24 mouse cellular contexts compared by ENCODE assay signal in the genomic region with DNA sequence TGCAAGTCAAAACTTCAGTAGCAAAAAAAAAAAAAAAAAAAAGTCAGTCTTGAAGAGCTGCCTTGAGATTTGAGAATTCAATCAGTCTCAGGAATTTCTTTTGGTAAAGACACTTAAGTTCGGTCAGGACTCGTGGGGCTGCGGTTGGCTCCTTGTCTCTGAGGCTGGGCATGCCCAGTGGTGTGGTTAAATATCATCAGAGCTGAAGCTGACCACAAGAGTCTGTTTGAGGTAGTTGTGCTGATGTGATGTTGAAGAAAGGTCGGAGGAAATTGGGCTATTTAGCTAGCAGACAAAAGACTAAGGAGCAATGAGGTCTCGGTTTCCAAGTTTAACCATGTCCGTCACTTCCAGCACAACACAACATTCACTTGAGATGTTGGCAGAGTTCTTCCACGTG.
"Had no signal": no experiment of that assay in that cellular context is flagged by ENCODE, and none has a peak within 500 bp of the region (broad histone marks: within the 10 kb centered on the region; RNA-seq: fewer than 3 reads in every experiment).

No protein-coding gene starts in this region.

- H3K4me2 ChIP-seq: limb, embryonic 13.5 days; liver, embryonic 12.5 days; liver, embryonic 15.5 days; lung, embryonic 15.5 days; midbrain, embryonic 13.5 days; neural tube, embryonic 13.5 days had no signal

- ATAC-seq: liver, embryonic 12.5 days; midbrain, embryonic 13.5 days; midbrain, embryonic 16.5 days had no signal

- H3K4me3 ChIP-seq: layer of hippocampus, adult 2 months; limb, embryonic 10.5 days; limb, embryonic 13.5 days; liver, embryonic 12.5 days; liver, embryonic 15.5 days; lung, embryonic 15.5 days; megakaryocyte, embryonic 14.5 days; midbrain, embryonic 10.5 days; midbrain, embryonic 13.5 days; neural tube, embryonic 13.5 days had no signal

- H3K9me3 ChIP-seq: limb, embryonic 10.5 days; limb, embryonic 13.5 days; liver, embryonic 12.5 days; liver, embryonic 15.5 days; lung, embryonic 15.5 days; midbrain, embryonic 10.5 days; midbrain, embryonic 13.5 days; neural tube, embryonic 13.5 days had no signal

- H3K4me1 ChIP-seq: liver, embryonic 12.5 days; liver, embryonic 15.5 days; lung, embryonic 15.5 days; megakaryocyte, embryonic 14.5 days; midbrain, embryonic 10.5 days; midbrain, embryonic 13.5 days; neural tube, embryonic 13.5 days had no signal

- H3K9ac ChIP-seq: limb, embryonic 13.5 days; liver, embryonic 12.5 days; liver, embryonic 15.5 days; lung, embryonic 15.5 days; midbrain, embryonic 13.5 days; neural tube, embryonic 13.5 days had no signal

- DNase-seq: kidney, adult 18-20 months; kidney, adult 9 months; kidney, postnatal 14 days; layer of hippocampus, adult 9-11 months; liver; lung, adult 18-20 months; lung, postnatal 10 days; lung, postnatal 36 days; right cerebral cortex, postnatal 14 days; right cerebral cortex, postnatal 4 days; thymus, adult 2 months; thymus, postnatal 25 days had no signal

- H3K27ac ChIP-seq: layer of hippocampus, adult 2 months; limb, embryonic 10.5 days; limb, embryonic 13.5 days; liver, embryonic 12.5 days; liver, embryonic 15.5 days; lung, embryonic 15.5 days; midbrain, embryonic 10.5 days; midbrain, embryonic 13.5 days; neural tube, embryonic 13.5 days; stomach, postnatal 0 days had no signal

- H3K36me3 ChIP-seq: limb, embryonic 10.5 days; limb, embryonic 13.5 days; liver, embryonic 12.5 days; liver, embryonic 15.5 days; lung, embryonic 15.5 days; midbrain, embryonic 10.5 days; midbrain, embryonic 13.5 days; neural tube, embryonic 13.5 days had no signal

- H3K27me3 ChIP-seq: limb, embryonic 13.5 days; liver, embryonic 12.5 days; liver, embryonic 15.5 days; lung, embryonic 15.5 days; megakaryocyte, embryonic 14.5 days; midbrain, embryonic 13.5 days had no signal
